Mouse (Mus musculus) retina, embryonic 14.5 days (tissue): Measurements from ENCODE around the gene Slc44a5.
A peak's percentile ranks its signal among the peaks of the same experiment; 100 is the strongest.

Experiments
- DNase-seq: peaks from one replicate; pipeline ENCODE4 v3.0.0-alpha.2; 2015; ENCODE audit warnings: low spot score

Slc44a5 gene

DNA sequence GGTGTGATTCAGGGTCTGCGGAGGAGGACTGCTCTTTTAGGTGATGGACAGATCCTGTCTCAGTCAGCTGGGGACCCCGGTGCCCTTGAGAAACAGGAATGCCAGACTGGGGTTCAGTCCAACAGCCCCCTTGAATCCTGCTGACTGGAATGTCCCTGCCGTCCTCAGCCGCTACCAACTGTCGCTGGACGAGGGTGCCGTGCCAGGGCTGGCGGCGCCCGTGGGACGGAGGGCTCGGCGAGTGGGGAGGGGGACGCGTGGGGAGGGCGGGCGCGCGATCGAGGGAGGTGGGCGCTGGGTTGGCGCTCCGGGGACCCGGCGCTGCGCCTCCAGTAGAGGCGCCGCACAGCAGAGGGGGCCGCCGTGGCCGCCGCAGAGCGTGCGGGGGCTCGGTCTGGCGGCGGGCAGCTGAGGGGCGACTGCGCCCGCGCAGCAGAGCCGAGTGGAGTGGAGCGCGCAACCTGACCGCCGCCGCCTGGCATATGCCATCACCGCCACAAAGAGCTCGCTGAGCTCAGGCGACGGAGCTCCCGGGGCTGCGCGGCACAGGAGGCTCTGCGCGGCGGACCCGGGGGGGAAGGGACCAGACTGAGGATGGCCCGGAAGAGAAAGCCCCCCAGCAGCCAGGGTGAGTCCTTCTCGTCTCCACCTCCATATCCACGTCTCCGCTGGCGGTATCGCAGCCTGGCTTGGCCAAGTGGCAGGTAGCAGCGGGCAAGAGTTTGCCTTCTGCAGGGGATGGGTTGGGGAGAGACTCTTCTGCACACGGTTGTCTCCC lies at the start of gene Slc44a5:
Gene Slc44a5, plus strand, starts transcription at position 266 of the 778 bp plus-strand sequence.
- peak; percentile 71 for DNase-seq

DNA sequence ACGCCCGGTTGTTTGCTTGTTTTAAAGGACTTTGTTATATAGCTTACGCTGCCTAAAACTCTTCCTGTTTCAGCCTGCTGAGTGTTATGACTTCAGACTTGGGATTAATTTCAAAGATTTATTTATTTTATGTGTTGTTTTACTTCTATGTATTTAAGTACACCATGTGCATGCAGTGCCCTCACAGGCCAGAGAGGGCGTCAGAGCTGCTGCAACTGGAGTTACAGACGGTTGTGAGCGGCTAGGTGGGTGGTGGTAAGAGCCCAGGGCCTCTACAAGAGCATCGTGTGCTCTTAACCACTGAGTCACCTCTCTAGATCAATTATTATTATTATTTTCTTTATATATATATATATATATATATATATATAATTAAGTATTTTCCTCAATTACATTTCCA lies 46.9 kb upstream of the Slc44a5 start:
- DNase-seq = no peak

- DNase-seq = no peak
These were observed 43.7 kb upstream of the Slc44a5 start for GRCm38 (mm10) chr3:153929526-153929925.

GRCm38 (mm10) chr3:153932461-153932860 lies 40.8 kb upstream of the Slc44a5 start:
- no peak for DNase-seq

GRCm38 (mm10) chr3:153935878-153936277 lies 37.4 kb upstream of the Slc44a5 start:
- no peak for DNase-seq

DNA sequence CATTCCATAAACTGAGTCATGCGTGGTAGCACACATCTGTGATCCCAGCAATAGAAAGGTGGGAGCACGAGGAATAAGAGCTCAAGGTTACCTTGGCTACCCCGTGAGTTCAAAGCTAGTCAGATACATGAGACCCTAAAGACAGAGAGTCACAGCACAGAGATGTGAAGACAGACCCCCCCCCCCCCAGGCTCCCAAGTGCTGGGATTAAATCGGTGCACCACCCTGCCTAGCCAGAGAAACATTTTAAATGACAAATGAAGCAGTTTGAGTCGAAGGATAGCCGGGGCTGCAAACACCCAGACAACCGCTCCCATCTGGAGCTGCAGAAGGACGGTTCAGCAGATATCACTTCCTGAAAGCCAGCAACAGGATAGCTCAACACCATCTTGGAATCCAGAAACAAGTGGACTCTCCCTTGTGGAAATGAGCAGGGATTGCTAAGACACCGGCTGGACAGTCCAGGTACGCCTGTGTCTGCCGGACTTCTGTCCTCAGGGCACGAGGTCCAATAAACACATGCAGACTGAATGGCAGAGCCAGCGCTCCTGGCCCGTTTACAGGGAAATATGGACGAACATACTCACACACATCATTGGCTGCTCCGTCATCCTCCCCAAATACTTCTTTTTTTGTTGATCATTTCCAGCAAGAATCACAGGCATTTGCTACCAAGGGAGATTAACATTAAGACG lies 36.0 kb upstream of the Slc44a5 start:
- no peak for DNase-seq

DNA sequence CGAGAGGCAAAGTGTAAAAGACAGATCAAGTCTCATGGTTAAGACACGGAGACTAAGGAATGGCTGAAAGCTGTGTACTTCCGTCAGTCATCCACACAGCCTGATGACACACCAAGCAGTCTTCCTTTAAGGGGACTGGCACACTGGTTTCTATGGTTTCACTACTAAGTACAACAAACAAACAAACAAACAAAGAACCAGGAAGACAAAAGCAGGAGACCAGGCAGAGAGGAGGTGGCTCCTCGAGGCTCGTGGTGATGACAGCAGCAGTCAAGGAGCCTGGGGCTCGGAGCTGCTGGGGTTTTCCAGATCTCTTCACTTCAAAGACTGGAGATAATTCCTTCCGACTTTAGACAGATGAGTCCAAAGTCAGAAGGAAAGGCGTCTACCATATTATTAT lies 33.2 kb upstream of the Slc44a5 start:
- DNase-seq = no peak

DNA sequence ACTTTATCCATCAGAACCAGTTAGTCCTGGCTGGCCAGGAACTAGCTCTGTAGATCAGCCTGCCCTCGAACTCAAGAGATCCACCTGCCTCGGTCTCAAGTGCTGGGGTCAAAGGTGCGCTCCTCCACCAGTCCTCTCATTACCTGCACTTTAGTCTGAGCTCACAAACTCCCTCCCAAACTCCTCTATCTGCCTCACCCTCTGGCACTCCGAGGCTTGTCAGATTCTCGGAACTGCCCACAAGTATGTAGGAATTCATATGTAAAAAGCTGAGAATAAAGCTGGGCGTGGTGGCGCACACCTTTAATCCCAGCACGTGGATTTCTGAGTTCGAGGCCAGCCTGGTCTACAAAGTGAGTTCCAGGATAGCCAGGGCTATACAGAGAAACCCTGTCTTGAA lies 32.8 kb upstream of the Slc44a5 start:
- no peak for DNase-seq

- no peak for DNase-seq
These were observed 31.6 kb upstream of the Slc44a5 start for GRCm38 (mm10) chr3:153941613-153942012.

DNA sequence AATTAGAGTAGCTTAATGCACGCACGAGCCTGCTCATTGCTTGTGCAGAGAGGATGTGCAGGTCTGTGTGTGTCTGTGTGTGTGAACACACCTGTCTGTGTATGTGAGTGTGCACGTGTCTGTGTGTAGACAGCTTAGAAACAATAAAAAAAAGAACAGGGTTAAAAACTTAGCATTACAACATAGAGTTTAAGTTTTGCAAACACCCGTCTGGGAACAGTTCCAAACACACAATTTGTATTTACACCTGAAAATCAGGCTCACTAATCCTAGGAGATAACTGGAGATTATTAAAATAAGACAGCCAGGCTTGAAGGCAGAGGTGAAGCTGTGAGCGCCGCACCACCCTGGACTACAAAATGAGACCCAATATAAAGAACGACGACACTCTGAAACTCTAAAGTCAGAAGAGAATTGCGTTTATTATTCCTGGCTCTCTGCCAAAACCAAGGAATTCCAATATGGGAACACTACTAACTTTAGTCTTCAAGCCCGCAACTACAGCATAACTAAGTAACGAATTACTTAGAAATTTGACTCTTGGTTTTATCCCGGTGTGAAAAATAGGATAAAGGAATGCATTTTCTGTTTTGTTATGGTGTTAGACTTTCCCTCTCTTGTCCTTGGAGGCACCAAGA lies 30.1 kb upstream of the Slc44a5 start:
- DNase-seq = no peak

- no peak for DNase-seq
These were observed 29.3 kb upstream of the Slc44a5 start for GRCm38 (mm10) chr3:153943901-153944334.

DNA sequence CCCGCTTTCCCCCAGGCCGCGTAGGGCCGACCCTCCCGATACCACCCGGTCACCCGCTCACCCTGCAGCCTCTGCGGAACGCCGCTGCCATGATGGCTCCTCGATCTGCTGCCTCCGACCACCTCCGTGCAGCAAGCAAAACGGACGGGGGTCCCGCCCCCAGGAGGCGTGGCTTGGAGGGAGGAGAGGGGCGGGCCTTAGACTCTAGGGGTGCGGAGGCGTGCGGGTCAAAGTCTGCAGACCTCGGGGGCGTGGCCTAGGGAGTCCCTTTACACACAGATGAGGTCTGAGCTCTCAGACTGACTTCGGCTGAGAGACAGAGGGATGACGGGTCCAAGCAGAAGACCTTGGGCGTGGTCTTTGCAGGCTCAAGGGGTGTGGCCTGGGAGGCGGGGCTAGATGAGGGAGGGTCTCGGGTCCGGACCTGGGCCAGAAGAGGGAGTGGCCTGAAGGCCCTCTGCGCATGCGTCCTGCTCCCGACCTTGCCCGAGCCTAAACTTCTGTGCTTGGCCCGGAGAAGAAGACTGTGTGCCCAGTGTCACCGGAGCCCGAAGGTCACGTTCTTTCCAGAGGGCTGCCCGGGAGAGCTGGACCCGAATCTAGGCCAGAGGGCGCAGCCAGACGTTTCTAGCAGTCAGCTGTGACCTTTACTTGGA lies 28.8 kb upstream of the Slc44a5 start, which contains the start of gene Acadm:
Gene Acadm, minus strand, starts transcription at position 298 of the 656 bp plus-strand sequence.
- DNase-seq = peak; percentile 98

- no peak for DNase-seq
These were observed 26.0 kb upstream of the Slc44a5 start for GRCm38 (mm10) chr3:153947271-153947670.

DNA sequence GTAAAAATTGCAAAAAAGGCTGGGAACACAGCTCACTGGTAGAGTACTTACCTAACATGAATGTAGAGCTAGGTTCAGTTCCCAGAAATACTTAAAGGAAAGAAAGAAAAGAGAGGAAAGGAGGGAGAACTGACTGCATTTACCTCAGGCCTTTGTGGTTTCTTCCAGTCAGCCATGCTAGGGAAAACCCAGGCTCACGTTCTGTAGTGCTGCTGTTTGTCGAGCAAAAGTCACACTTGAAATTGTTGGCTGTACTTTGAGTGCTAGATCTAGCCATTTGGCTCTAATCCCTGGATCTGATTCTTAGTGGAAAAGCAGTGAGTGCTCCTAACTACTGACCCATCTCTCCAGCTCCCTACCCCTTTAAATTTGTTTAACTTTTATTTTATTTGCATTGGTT lies 25.1 kb upstream of the Slc44a5 start:
- DNase-seq = no peak

DNA sequence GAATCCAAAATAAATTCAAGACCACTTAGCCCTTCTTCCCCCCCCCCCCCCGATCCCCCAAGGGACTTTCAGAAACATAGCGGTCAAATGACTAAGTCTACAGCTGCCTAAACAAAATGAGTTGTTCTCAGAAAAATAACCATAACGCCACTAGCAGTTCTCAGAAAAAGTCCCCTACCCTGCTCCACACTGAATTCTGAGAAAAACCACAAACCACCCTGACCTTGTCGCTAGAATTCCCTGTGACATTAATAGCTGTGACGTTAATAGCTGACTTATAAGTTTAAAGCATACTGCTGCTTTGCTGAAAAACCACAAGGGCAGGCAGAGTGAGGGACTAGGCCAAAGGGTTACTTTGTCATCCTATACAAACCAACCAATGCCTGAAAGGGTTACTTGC lies 15.3 kb upstream of the Slc44a5 start:
- no peak for DNase-seq

DNA sequence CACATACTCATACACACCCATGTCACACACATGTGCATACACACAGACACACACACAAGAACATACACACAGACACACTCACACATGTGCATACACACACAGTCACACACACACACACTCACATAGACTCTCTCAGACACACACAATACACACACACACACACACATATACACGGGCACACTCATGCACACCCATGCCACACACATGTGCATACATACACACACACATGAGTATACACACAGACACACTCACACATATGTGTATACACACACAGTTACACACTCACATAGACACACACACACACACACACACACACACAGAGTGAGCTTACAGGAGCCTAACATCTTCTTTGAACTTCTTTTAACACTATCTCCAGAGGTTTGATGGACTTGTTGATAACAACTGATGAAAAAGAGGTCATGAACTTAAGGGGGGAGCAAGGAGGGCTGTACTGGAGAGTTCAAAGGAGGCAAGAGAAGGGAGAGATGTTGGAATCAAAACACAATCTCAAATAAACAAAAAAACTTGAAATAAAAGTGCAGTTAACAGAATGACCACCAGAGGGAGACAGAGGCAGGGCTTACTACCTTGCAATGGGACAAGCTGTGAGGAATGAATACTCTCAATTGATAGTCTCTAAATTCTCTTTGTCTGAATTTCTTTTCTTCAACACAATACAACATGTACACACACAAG lies 14.1 kb upstream of the Slc44a5 start:
- peak; percentile 85 for DNase-seq

DNA sequence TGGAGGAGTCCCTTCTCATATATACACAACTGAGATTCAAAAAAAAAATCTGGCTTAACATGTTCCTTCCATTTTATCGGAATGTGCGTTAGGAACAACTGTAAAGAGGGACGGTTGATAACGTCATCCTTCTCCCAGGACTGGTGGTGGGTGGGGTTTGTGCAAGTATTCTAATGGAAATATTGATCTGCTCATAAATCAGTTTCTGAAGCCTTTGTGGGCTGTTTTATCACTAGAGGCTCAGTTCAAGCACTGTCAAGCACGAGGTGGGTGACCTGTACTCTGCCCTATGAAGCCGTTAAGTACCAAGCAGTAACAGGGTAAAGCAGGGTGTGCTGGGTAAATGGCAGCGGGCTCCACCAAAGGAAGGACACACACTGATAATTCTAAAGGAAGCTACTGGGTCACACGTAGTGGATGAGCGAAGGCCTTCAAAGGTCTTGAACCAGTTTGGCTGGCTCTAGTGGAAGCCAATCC lies 13.5 kb upstream of the Slc44a5 start:
- DNase-seq = no peak

GRCm38 (mm10) chr3:153960884-153961283 lies 12.4 kb upstream of the Slc44a5 start:
- no peak for DNase-seq

GRCm38 (mm10) chr3:153961632-153962389 lies 11.4 kb upstream of the Slc44a5 start:
- DNase-seq = peak; percentile 77

- no peak for DNase-seq
These were observed 5.8 kb upstream of the Slc44a5 start for GRCm38 (mm10) chr3:153967447-153967846.

- DNase-seq = peak; percentile 81
These were observed 4.7 kb upstream of the Slc44a5 start for GRCm38 (mm10) chr3:153968549-153968948.
